Mouse (Mus musculus): ENCODE results near the gene Vti1a. TPM values are rescaled to one million over a fixed set of nuclear protein-coding genes. Genes with fewer than 3 reads are reported as not detected.

The Vti1a gene
- polyA plus RNA-seq, 1 experiment from 2014 or later: 24.5 TPM

GRCm38 (mm10) chr19:55382745-55383144 is 66.7 kb downstream of the Vti1a start:
- Histone ChIP-seq H3K4me2 (no peak overlapping the region), H3K4me3 (no peak overlapping the region), H3K4me1 (peaks cover 11% of the 10 kb centered on the region), H3K27me3 (replicated peaks) (no peaks in the 10 kb centered on the region), H3K9me3 (replicated peaks) (no peaks in the 10 kb centered on the region), H3K27ac (no peak overlapping the region), H3K36me3 (peaks cover 10% of the 10 kb centered on the region), H3K9ac (no peak overlapping the region)
- no peak for ATAC-seq
- 76% methylated on average over 7 of the region's 7 CpGs for WGBS (ENCODE audit: insufficient replicate concordance)

- Histone ChIP-seq H3K27ac (no peak overlapping the region), H3K27me3 (replicated peaks) (no peaks in the 10 kb centered on the region), H3K4me2 (no peak overlapping the region), H3K36me3 (peaks cover 10% of the 10 kb centered on the region), H3K4me3 (no peak overlapping the region), H3K4me1 (no peaks in the 10 kb centered on the region), H3K9me3 (replicated peaks) (no peaks in the 10 kb centered on the region), H3K9ac (no peak overlapping the region)
- WGBS (ENCODE audit: insufficient replicate concordance): 74% methylated on average over 15 of the region's 15 CpGs
- 0 out of 2 replicates have a peak, but pooled peaks have one; percentile 47 for ATAC-seq
Observed at GRCm38 (mm10) chr19:55384634-55385033, 68.5 kb downstream of the Vti1a start.

GRCm38 (mm10) chr19:55389019-55389418 is 72.9 kb downstream of the Vti1a start:
- H3K27ac ChIP-seq: no peak overlapping the region
- peaks cover 8% of the 10 kb centered on the region; the same call in 1 of the 2 replicates for H3K36me3 ChIP-seq
- no peak overlapping the region for H3K4me3 ChIP-seq
- no peak overlapping the region for H3K9ac ChIP-seq
- no peaks in the 10 kb centered on the region for H3K9me3 ChIP-seq (replicated peaks)
- ATAC-seq: no peak
- no peak overlapping the region for H3K4me2 ChIP-seq
- WGBS (ENCODE audit: insufficient replicate concordance): 76% methylated on average over 10 of the region's 10 CpGs
- no peaks in the 10 kb centered on the region for H3K4me1 ChIP-seq
- H3K27me3 ChIP-seq (replicated peaks): no peaks in the 10 kb centered on the region

GRCm38 (mm10) chr19:55390323-55390722 is 74.2 kb downstream of the Vti1a start:
- no peak overlapping the region for H3K4me2 ChIP-seq
- H3K36me3 ChIP-seq: peaks cover 8% of the 10 kb centered on the region; the same call in 1 of the 2 replicates
- WGBS (ENCODE audit: insufficient replicate concordance): 68% methylated on average over 11 of the region's 11 CpGs
- no peak overlapping the region for H3K27ac ChIP-seq
- no peak overlapping the region for H3K4me3 ChIP-seq
- H3K9ac ChIP-seq: no peak overlapping the region
- no peaks in the 10 kb centered on the region for H3K9me3 ChIP-seq (replicated peaks)
- no peaks in the 10 kb centered on the region for H3K27me3 ChIP-seq (replicated peaks)
- ATAC-seq: no peak
- no peaks in the 10 kb centered on the region for H3K4me1 ChIP-seq

GRCm38 (mm10) chr19:55401638-55402037 is 85.5 kb downstream of the Vti1a start:
- H3K36me3 ChIP-seq: peaks cover 9% of the 10 kb centered on the region; the same call in 1 of the 2 replicates
- 82% methylated on average over 11 of the region's 11 CpGs for WGBS (ENCODE audit: insufficient replicate concordance)
- no peak overlapping the region for H3K27ac ChIP-seq
- no peak overlapping the region for H3K4me2 ChIP-seq
- no peaks in the 10 kb centered on the region for H3K9me3 ChIP-seq (replicated peaks)
- no peaks in the 10 kb centered on the region for H3K4me1 ChIP-seq
- H3K27me3 ChIP-seq (replicated peaks): no peaks in the 10 kb centered on the region
- no peak overlapping the region for H3K9ac ChIP-seq
- no peak overlapping the region for H3K4me3 ChIP-seq
- ATAC-seq: no peak

- no peaks in the 10 kb centered on the region for H3K27me3 ChIP-seq (replicated peaks)
- ATAC-seq: no peak
- no peaks in the 10 kb centered on the region for H3K36me3 ChIP-seq
- H3K27ac ChIP-seq: no peak overlapping the region
- H3K4me1 ChIP-seq: no peaks in the 10 kb centered on the region
- no peak overlapping the region for H3K9ac ChIP-seq
- H3K4me3 ChIP-seq: no peak overlapping the region
- H3K9me3 ChIP-seq (replicated peaks): no peaks in the 10 kb centered on the region
- 67% methylated on average over 6 of the region's 6 CpGs for WGBS (ENCODE audit: insufficient replicate concordance)
- H3K4me2 ChIP-seq: no peak overlapping the region
Observed at GRCm38 (mm10) chr19:55408486-55408885, 92.4 kb downstream of the Vti1a start.

- no peak for ATAC-seq
- Histone ChIP-seq H3K27ac (no peak overlapping the region), H3K4me3 (no peak overlapping the region), H3K9ac (no peak overlapping the region), H3K27me3 (replicated peaks) (no peaks in the 10 kb centered on the region), H3K9me3 (replicated peaks) (no peaks in the 10 kb centered on the region), H3K4me2 (no peak overlapping the region), H3K4me1 (no peaks in the 10 kb centered on the region), H3K36me3 (no peaks in the 10 kb centered on the region)
- WGBS (ENCODE audit: insufficient replicate concordance): 89% methylated on average over 11 of the region's 11 CpGs
Observed at GRCm38 (mm10) chr19:55411415-55411814, 95.3 kb downstream of the Vti1a start.

GRCm38 (mm10) chr19:55411894-55412293 is 95.8 kb downstream of the Vti1a start:
- no peaks in the 10 kb centered on the region for H3K4me1 ChIP-seq

GRCm38 (mm10) chr19:55414050-55414449 is 98.0 kb downstream of the Vti1a start:
- Histone ChIP-seq H3K4me1 (no peaks in the 10 kb centered on the region), H3K4me3 (no peak overlapping the region), H3K27ac (no peak overlapping the region), H3K4me2 (no peak overlapping the region), H3K36me3 (no peaks in the 10 kb centered on the region), H3K9ac (no peak overlapping the region), H3K27me3 (replicated peaks) (no peaks in the 10 kb centered on the region), H3K9me3 (replicated peaks) (no peaks in the 10 kb centered on the region)
- no peak for ATAC-seq
- WGBS (ENCODE audit: insufficient replicate concordance): 58% methylated on average over 8 of the region's 8 CpGs

More at GRCm38 (mm10) chr19:55411894-55412293, 95.8 kb downstream of the Vti1a start:
- Histone ChIP-seq H3K4me2 (no peak overlapping the region), H3K9me3 (replicated peaks) (no peaks in the 10 kb centered on the region), H3K36me3 (no peaks in the 10 kb centered on the region), H3K27me3 (replicated peaks) (no peaks in the 10 kb centered on the region), H3K27ac (no peak overlapping the region; the same call in 1 of the 2 replicates), H3K4me3 (no peak overlapping the region), H3K9ac (no peak overlapping the region)
- ATAC-seq: no peak
- 54% methylated on average over 2 of the region's 2 CpGs for WGBS (ENCODE audit: insufficient replicate concordance)

- Histone ChIP-seq H3K4me1 (peaks cover under 1% of the 10 kb centered on the region; the same call in 1 of the 2 replicates), H3K9ac (no peak overlapping the region), H3K36me3 (no peaks in the 10 kb centered on the region), H3K27ac (no peak overlapping the region), H3K27me3 (replicated peaks) (no peaks in the 10 kb centered on the region), H3K4me2 (no peak overlapping the region), H3K4me3 (no peak overlapping the region), H3K9me3 (replicated peaks) (no peaks in the 10 kb centered on the region)
- whole genome bisulfite sequencing (ENCODE audit: insufficient replicate concordance): 69% methylated on average over 3 of the region's 3 CpGs
- ATAC-seq: no peak
Observed at GRCm38 (mm10) chr19:55418756-55419155, 102.7 kb downstream of the Vti1a start.

GRCm38 (mm10) chr19:55419961-55420360 is 103.9 kb downstream of the Vti1a start:
- 67% methylated on average over 3 of the region's 3 CpGs for WGBS (ENCODE audit: insufficient replicate concordance)
- no peaks in the 10 kb centered on the region for H3K9me3 ChIP-seq (replicated peaks)

GRCm38 (mm10) chr19:55421816-55422215 is 105.7 kb downstream of the Vti1a start:
- Histone ChIP-seq H3K4me1 (peaks cover 8% of the 10 kb centered on the region; the same call in 1 of the 2 replicates), H3K4me3 (no peak overlapping the region), H3K4me2 (no peak overlapping the region), H3K27ac (no peak overlapping the region), H3K27me3 (replicated peaks) (no peaks in the 10 kb centered on the region), H3K36me3 (no peaks in the 10 kb centered on the region), H3K9me3 (replicated peaks) (no peaks in the 10 kb centered on the region), H3K9ac (no peak overlapping the region)
- ATAC-seq: no peak
- WGBS (ENCODE audit: insufficient replicate concordance): 84% methylated on average over 5 of the region's 5 CpGs

More at GRCm38 (mm10) chr19:55419961-55420360, 103.9 kb downstream of the Vti1a start:
- H3K4me2 ChIP-seq: no peak overlapping the region
- H3K4me3 ChIP-seq: no peak overlapping the region
- no peaks in the 10 kb centered on the region for H3K27me3 ChIP-seq (replicated peaks)
- H3K36me3 ChIP-seq: no peaks in the 10 kb centered on the region
- peaks cover 8% of the 10 kb centered on the region; the same call in 1 of the 2 replicates for H3K4me1 ChIP-seq
- no peak overlapping the region for H3K27ac ChIP-seq
- no peak for ATAC-seq
- no peak overlapping the region for H3K9ac ChIP-seq
